Mouse (Mus musculus): ENCODE data around the gene Ntn5. TPM values are rescaled to one million over a fixed set of nuclear protein-coding genes. Genes with fewer than 3 reads are reported as not detected.
A peak's percentile ranks its signal among the peaks of the same experiment; 100 is the strongest.

Gene Ntn5
- 0.54 and 0.74 TPM in 2 replicates for total RNA-seq (2012; rRNA removed)

- Histone ChIP-seq H3K9me3 (ENCODE audit: control insufficient read depth, insufficient read depth, low read depth, low read length) (no peaks in the 10 kb centered on the region), H3K27ac (ENCODE audit: insufficient read depth, low read depth, low read length, poor library complexity, severe bottlenecking) (no peak within 1 kb of the TSS), H3K4me3 (ENCODE audit: insufficient read depth in 1 of 2, low read depth in 1 of 2, low read length in 2 of 2, poor library complexity in 1 of 2, severe bottlenecking in 1 of 2) (peak within 1 kb of the TSS in 1 of 2 experiments; percentile 36; a peak in 1 of 4 replicates), H3K9ac (ENCODE audit: insufficient read depth, low read depth, low read length, poor library complexity, severe bottlenecking) (peak within 1 kb of the TSS; percentile 52; the same call in 1 of the 2 replicates), H3K4me1 (ENCODE audit: control insufficient read depth in 2 of 2, insufficient read depth in 2 of 2, low read length in 2 of 2, poor library complexity in 1 of 2) (peaks cover 0 to 11% of the 10 kb centered on the region in 2 experiments; a peak in 1 of 4 replicates), H3K36me3 (ENCODE audit: control insufficient read depth, insufficient read depth, low read length, poor library complexity, severe bottlenecking) (no peaks in the 10 kb centered on the region)
- no peak for TF ChIP-seq HCFC1 (IDR thresholded peaks at IDR 0.05; ENCODE audit: borderline replicate concordance, insufficient read depth, low read length)
- no peak for TF ChIP-seq MAFK (IDR thresholded peaks at IDR 0.05; ENCODE audit: insufficient read depth, low read depth, low read length)
- TF ChIP-seq ZNF384 (IDR thresholded peaks at IDR 0.05; ENCODE audit: low read depth, low read length) = no peak
- TF ChIP-seq ZC3H11A (IDR thresholded peaks at IDR 0.05; ENCODE audit: borderline replicate concordance, low read depth, low read length) = no peak
- TF ChIP-seq CHD2 (IDR thresholded peaks at IDR 0.05; ENCODE audit: low read depth, low read length) = no peak
- in situ Hi-C loops (cut with MboI; ENCODE audit: low sequenced_read_pairs in 2 of 2, unreplicated experiment in 2 of 2) = no loop called here
- no peak for DNase-seq (ENCODE audit: low read depth, low spot score)
Observed at GRCm38 (mm10) chr7:45683396-45684050, at the start of gene Ntn5. TSS of gene Ntn5 (plus strand) at chr7:45684022.

GRCm38 (mm10) chr7:45634946-45635681 lies 48.7 kb upstream of the Ntn5 start:
- Histone ChIP-seq H3K9ac (ENCODE audit: insufficient read depth, low read depth, low read length, poor library complexity, severe bottlenecking) (no peak overlapping the region), H3K9me3 (ENCODE audit: control insufficient read depth, insufficient read depth, low read depth, low read length) (no peaks in the 10 kb centered on the region), H3K4me1 (ENCODE audit: control insufficient read depth in 2 of 2, insufficient read depth in 2 of 2, low read length in 2 of 2, poor library complexity in 1 of 2) (peaks cover 1 to 10% of the 10 kb centered on the region in 2 experiments; a peak in 2 of 4 replicates), H3K36me3 (ENCODE audit: control insufficient read depth, insufficient read depth, low read length, poor library complexity, severe bottlenecking) (peaks cover 2% of the 10 kb centered on the region; the same call in 1 of the 2 replicates), H3K4me3 (ENCODE audit: insufficient read depth in 1 of 2, low read depth in 1 of 2, low read length in 2 of 2, poor library complexity in 1 of 2, severe bottlenecking in 1 of 2) (no peak overlapping the region), H3K27ac (ENCODE audit: insufficient read depth, low read depth, low read length, poor library complexity, severe bottlenecking) (no peak overlapping the region)
- in situ Hi-C loops (cut with MboI; ENCODE audit: low sequenced_read_pairs in 2 of 2, unreplicated experiment in 2 of 2) = no loop called here
- DNase-seq (ENCODE audit: low read depth, low spot score) = no peak
- TF ChIP-seq MAFK (IDR thresholded peaks at IDR 0.05; ENCODE audit: insufficient read depth, low read depth, low read length) (no peak), CHD2 (IDR thresholded peaks at IDR 0.05; ENCODE audit: low read depth, low read length) (no peak), ZNF384 (IDR thresholded peaks at IDR 0.05; ENCODE audit: low read depth, low read length) (0 out of 2 replicates have a peak, but pooled peaks have one; percentile 8), ZC3H11A (IDR thresholded peaks at IDR 0.05; ENCODE audit: borderline replicate concordance, low read depth, low read length) (no peak), HCFC1 (IDR thresholded peaks at IDR 0.05; ENCODE audit: borderline replicate concordance, insufficient read depth, low read length) (no peak)

GRCm38 (mm10) chr7:45635711-45636688 lies 47.8 kb upstream of the Ntn5 start:
- TF ChIP-seq HCFC1 (IDR thresholded peaks at IDR 0.05; ENCODE audit: borderline replicate concordance, insufficient read depth, low read length) (peak; percentile 84), CHD2 (IDR thresholded peaks at IDR 0.05; ENCODE audit: low read depth, low read length) (no peak)
- DNase-seq (ENCODE audit: low read depth, low spot score) = no peak

GRCm38 (mm10) chr7:45637710-45638109 lies 46.1 kb upstream of the Ntn5 start:
- Histone ChIP-seq H3K9ac (ENCODE audit: insufficient read depth, low read depth, low read length, poor library complexity, severe bottlenecking) (no peak overlapping the region), H3K36me3 (ENCODE audit: control insufficient read depth, insufficient read depth, low read length, poor library complexity, severe bottlenecking) (peaks cover 2% of the 10 kb centered on the region; the same call in 1 of the 2 replicates), H3K9me3 (ENCODE audit: control insufficient read depth, insufficient read depth, low read depth, low read length) (no peaks in the 10 kb centered on the region), H3K27ac (ENCODE audit: insufficient read depth, low read depth, low read length, poor library complexity, severe bottlenecking) (no peak overlapping the region), H3K4me3 (ENCODE audit: insufficient read depth in 1 of 2, low read depth in 1 of 2, low read length in 2 of 2, poor library complexity in 1 of 2, severe bottlenecking in 1 of 2) (no peak overlapping the region), H3K4me1 (ENCODE audit: control insufficient read depth in 2 of 2, insufficient read depth in 2 of 2, low read length in 2 of 2, poor library complexity in 1 of 2) (peaks cover 1 to 10% of the 10 kb centered on the region in 2 experiments; a peak in 2 of 4 replicates)
- no peak for TF ChIP-seq HCFC1 (IDR thresholded peaks at IDR 0.05; ENCODE audit: borderline replicate concordance, insufficient read depth, low read length)
- TF ChIP-seq ZC3H11A (IDR thresholded peaks at IDR 0.05; ENCODE audit: borderline replicate concordance, low read depth, low read length) = no peak
- TF ChIP-seq ZNF384 (IDR thresholded peaks at IDR 0.05; ENCODE audit: low read depth, low read length) = no peak
- no peak for DNase-seq (ENCODE audit: low read depth, low spot score)
- in situ Hi-C loops (cut with MboI; ENCODE audit: low sequenced_read_pairs in 2 of 2, unreplicated experiment in 2 of 2) = no loop called here

More at GRCm38 (mm10) chr7:45635711-45636688, 47.8 kb upstream of the Ntn5 start:
- H3K36me3 ChIP-seq (ENCODE audit: control insufficient read depth, insufficient read depth, low read length, poor library complexity, severe bottlenecking) = peaks cover 2% of the 10 kb centered on the region; the same call in 1 of the 2 replicates
- peaks cover 1 to 10% of the 10 kb centered on the region in 2 experiments; a peak in 2 of 4 replicates for H3K4me1 ChIP-seq (ENCODE audit: control insufficient read depth in 2 of 2, insufficient read depth in 2 of 2, low read length in 2 of 2, poor library complexity in 1 of 2)
- H3K27ac ChIP-seq (ENCODE audit: insufficient read depth, low read depth, low read length, poor library complexity, severe bottlenecking) = no peak overlapping the region
- H3K9ac ChIP-seq (ENCODE audit: insufficient read depth, low read depth, low read length, poor library complexity, severe bottlenecking) = no peak overlapping the region
- H3K9me3 ChIP-seq (ENCODE audit: control insufficient read depth, insufficient read depth, low read depth, low read length) = no peaks in the 10 kb centered on the region
- no peak overlapping the region for H3K4me3 ChIP-seq (ENCODE audit: insufficient read depth in 1 of 2, low read depth in 1 of 2, low read length in 2 of 2, poor library complexity in 1 of 2, severe bottlenecking in 1 of 2)
- in situ Hi-C loops (cut with MboI; ENCODE audit: low sequenced_read_pairs in 2 of 2, unreplicated experiment in 2 of 2) = no loop called here
